Mouse (Mus musculus) midbrain, postnatal 0 days (tissue): ENCODE results near the gene Rtf2. TPM values are rescaled to one million over a fixed set of nuclear protein-coding genes. Genes with fewer than 3 reads are reported as not detected.

ENCODE experiments used
- ATAC-seq: fragments of 200-750 bp; cut with Nextera tagmentation; 2 replicates; pipeline ENCODE4 v1.8.0; 2017; ENCODE audit warnings: moderate number of reproducible peaks, mild to moderate bottlenecking, moderate TSS enrichment, moderate library complexity; ENCODE audit not compliant: low FRiP score
- DNase-seq: peaks from one replicate; pipeline ENCODE4 v3.0.0-alpha.2; 2015; ENCODE audit warnings: low spot score
- H3K27ac ChIP-seq: fragments of 300-500 bp; sonication (generic); 2 replicates; pipeline ENCODE4 v1.5.1; 2014; ENCODE audit warnings: low read depth, mild to moderate bottlenecking, low read length, mixed read lengths
- H3K27me3 ChIP-seq: fragments of 300-500 bp; sonication (generic); 2 replicates; pipeline ENCODE4 v1.6.1; 2014; ENCODE audit warnings: low read length, control low read depth, mixed read lengths; ENCODE audit not compliant: insufficient read depth
- H3K36me3 ChIP-seq: fragments of 300-500 bp; sonication (generic); 2 replicates; pipeline ENCODE4 v1.6.1; 2014; ENCODE audit warnings: low read length, control low read depth, mixed read lengths; ENCODE audit not compliant: insufficient read depth
- H3K4me1 ChIP-seq: fragments of 300-500 bp; sonication (generic); 2 replicates; pipeline ENCODE4 v1.6.1; 2014; ENCODE audit warnings: mild to moderate bottlenecking, control low read depth, antibody characterized with exemption, low read length, mixed read lengths; ENCODE audit not compliant: insufficient read depth
- H3K4me2 ChIP-seq: fragments of 300-500 bp; sonication (generic); 2 replicates; pipeline ENCODE4 v1.6.1; 2014; ENCODE audit warnings: low read depth, mild to moderate bottlenecking, low read length, mixed read lengths; ENCODE audit not compliant: poor library complexity, severe bottlenecking
- H3K4me3 ChIP-seq: fragments of 300-500 bp; sonication (generic); 2 replicates; pipeline ENCODE4 v1.5.1; 2014; ENCODE audit warnings: low read depth, mild to moderate bottlenecking, low read length, moderate library complexity
- H3K9ac ChIP-seq: fragments of 300-500 bp; sonication (generic); replicated peaks from 2 replicates; pipeline ENCODE4 v1.6.1; 2014; ENCODE audit warnings: mild to moderate bottlenecking, low read length, moderate library complexity, mixed read lengths; ENCODE audit not compliant: poor library complexity, severe bottlenecking
- H3K9me3 ChIP-seq: fragments of 300-500 bp; sonication (generic); 2 replicates; pipeline ENCODE4 v1.6.1; 2016; ENCODE audit warnings: low read length, control low read depth
- CTCF ChIP-seq: IDR thresholded peaks from 2 replicates; pipeline ENCODE4 v1.5.1; 2016; ENCODE audit warnings: antibody characterized with exemption, mild to moderate bottlenecking
- WGBS: fragments of 180-500 bp; shearing (Covaris S2); extraction: QIAGEN DNeasy Blood & Tissue Kit; methylation state at CpG from one replicate; pipeline ENCODE4 v1.1.7; 2014; 5-methylcytosine and 5-hydroxymethylcytosine counted together
- polyA plus RNA-seq: library from polyadenylated mRNA; unstranded; fragments of >200 nt; fragmentation: Nextera tagmentation; extraction: Ambion mirVana; gene quantifications from 2 replicates; pipeline ENCODE4 v1.2.1, GENCODE M21; 2015
- total RNA-seq: library from RNA; depleted of rRNA; stranded (reverse); fragments of >200 nt; gene quantifications from 2 replicates; pipeline ENCODE4 v1.2.3, GENCODE M21; 2014

The Rtf2 gene
- total and polyA plus RNA-seq, 2 experiments from 2014 or later = 67.0 to 85.0 TPM

GRCm38 (mm10) chr2:172399901-172400300 lies 40.5 kb upstream of the Rtf2 start:
- no peak for ATAC-seq
- Histone ChIP-seq H3K36me3 (no peaks in the 10 kb centered on the region), H3K4me1 (no peaks in the 10 kb centered on the region), H3K4me3 (no peak overlapping the region), H3K27me3 (no peaks in the 10 kb centered on the region), H3K4me2 (no peak overlapping the region), H3K9me3 (no peaks in the 10 kb centered on the region), H3K27ac (no peak overlapping the region), H3K9ac (no peak overlapping the region)
- peak; percentile 6 for DNase-seq
- TF ChIP-seq CTCF = no peak
- WGBS = 29% methylated on average over 9 of the region's 9 CpGs

DNA sequence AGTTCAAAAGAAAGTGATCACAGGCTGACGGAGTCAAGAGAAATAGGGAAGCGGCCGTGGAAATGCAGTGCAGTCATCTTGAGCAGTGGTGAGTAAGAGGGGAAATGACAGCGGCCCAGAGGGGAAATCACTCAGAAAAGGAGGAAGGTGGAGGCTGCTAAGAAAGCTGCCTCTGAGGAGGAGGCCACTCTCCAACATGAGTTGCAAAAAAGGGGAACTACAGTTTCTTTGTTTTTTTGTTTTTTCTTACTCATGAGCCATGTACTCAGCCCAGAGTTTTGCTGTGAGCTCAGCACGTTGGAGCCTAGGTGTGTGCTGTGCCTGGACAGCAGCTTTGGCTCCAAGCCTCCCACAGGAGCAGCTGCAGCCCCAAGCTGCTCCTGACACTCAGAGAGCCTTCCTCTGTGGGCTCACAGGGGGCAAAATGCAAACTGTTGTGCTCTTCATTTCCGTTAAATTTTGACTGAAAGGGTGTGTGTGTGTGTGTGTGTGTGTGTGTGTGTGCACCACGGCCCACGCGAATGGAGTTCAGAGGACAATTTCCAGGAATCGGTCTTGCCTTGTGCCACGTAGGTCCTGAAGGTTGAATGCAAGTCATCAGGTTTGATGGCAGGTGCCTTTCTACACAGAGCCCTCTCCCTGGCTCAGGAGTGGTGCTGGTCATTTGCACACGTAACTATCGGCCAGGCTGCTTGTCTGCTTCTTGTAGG lies 39.1 kb upstream of the Rtf2 start:
- ATAC-seq (no peak), DNase-seq (no peak)
- no peaks in the 10 kb centered on the region for H3K9me3 ChIP-seq
- WGBS = 72% methylated on average over 13 of the region's 13 CpGs
- no peaks in the 10 kb centered on the region for H3K4me1 ChIP-seq
- TF ChIP-seq CTCF = no peak
- no peak overlapping the region for H3K9ac ChIP-seq
- no peaks in the 10 kb centered on the region for H3K36me3 ChIP-seq
- no peak overlapping the region for H3K4me2 ChIP-seq
- H3K27me3 ChIP-seq = no peaks in the 10 kb centered on the region; the same call in 1 of the 2 replicates
- H3K27ac ChIP-seq = no peak overlapping the region
- H3K4me3 ChIP-seq = no peak overlapping the region

DNA sequence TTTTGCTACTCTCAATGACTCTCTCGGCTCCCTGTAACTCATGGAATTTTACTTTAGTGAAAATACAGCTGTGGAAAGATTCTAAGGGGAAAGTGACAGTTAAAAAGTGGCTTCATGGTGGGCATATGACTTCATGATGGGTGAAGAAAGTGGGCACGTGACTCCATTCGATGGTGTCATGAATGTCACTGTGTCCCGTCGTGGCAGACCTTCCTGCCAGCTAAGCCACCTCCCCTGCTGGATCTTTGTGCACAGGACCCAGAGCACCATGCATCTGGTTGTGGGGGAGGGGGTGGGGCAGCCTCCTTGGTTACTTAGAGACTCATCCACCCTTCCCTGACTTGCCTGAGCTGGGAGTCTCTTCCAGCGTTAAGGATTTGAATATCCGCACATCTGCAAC lies 36.1 kb upstream of the Rtf2 start:
- Histone ChIP-seq H3K4me1 (no peaks in the 10 kb centered on the region), H3K9ac (no peak overlapping the region), H3K9me3 (no peaks in the 10 kb centered on the region), H3K36me3 (no peaks in the 10 kb centered on the region), H3K4me2 (no peak overlapping the region), H3K27ac (no peak overlapping the region), H3K4me3 (no peak overlapping the region), H3K27me3 (no peaks in the 10 kb centered on the region; the same call in 1 of the 2 replicates)
- ATAC-seq = no peak
- DNase-seq = no peak
- 55% methylated on average over 7 of the region's 7 CpGs for WGBS
- no peak for TF ChIP-seq CTCF

- H3K4me2 ChIP-seq = no peak overlapping the region
- H3K27me3 ChIP-seq = no peaks in the 10 kb centered on the region; the same call in 1 of the 2 replicates
- no peak overlapping the region for H3K27ac ChIP-seq
- ATAC-seq (no peak), DNase-seq (no peak)
- no peaks in the 10 kb centered on the region for H3K36me3 ChIP-seq
- H3K4me3 ChIP-seq = no peak overlapping the region
- no peaks in the 10 kb centered on the region for H3K9me3 ChIP-seq
- H3K4me1 ChIP-seq = no peaks in the 10 kb centered on the region
- whole genome bisulfite sequencing = 74% methylated on average over 3 of the region's 3 CpGs
- TF ChIP-seq CTCF = no peak
- H3K9ac ChIP-seq = no peak overlapping the region
Measured at GRCm38 (mm10) chr2:172405011-172405410, 35.3 kb upstream of the Rtf2 start.

GRCm38 (mm10) chr2:172406173-172406572 lies 34.2 kb upstream of the Rtf2 start:
- Histone ChIP-seq H3K27ac (no peak overlapping the region), H3K27me3 (no peaks in the 10 kb centered on the region; the same call in 1 of the 2 replicates), H3K4me1 (no peaks in the 10 kb centered on the region), H3K9ac (no peak overlapping the region), H3K36me3 (no peaks in the 10 kb centered on the region), H3K4me2 (no peak overlapping the region), H3K9me3 (no peaks in the 10 kb centered on the region), H3K4me3 (no peak overlapping the region)
- TF ChIP-seq CTCF = no peak
- DNase-seq (no peak), ATAC-seq (no peak)
- 74% methylated on average over 4 of the region's 4 CpGs for WGBS

DNA sequence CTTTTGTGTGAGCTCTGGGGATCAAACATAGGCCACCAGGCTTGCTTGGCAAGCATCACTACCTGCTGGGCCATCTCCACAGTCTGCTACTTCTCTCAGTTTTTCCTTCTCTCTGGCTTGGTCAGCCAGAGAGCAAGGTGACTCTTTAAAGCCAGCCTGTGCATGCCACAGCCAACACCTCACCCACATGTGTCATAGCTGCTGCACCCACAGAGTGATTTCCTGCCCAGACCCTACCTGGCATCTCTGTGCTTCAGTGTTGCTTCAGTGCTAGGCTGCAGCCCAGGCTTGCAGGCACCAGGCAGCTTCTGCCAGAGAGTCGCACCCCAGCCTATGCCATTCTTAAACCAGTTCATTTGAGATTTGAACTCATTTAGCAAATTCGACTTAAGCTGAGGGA lies 32.9 kb upstream of the Rtf2 start:
- H3K4me3 ChIP-seq = no peak overlapping the region
- no peak overlapping the region for H3K9ac ChIP-seq
- no peaks in the 10 kb centered on the region for H3K36me3 ChIP-seq
- 78% methylated on average over 2 of the region's 2 CpGs for WGBS
- no peaks in the 10 kb centered on the region for H3K4me1 ChIP-seq
- H3K27ac ChIP-seq = no peak overlapping the region
- no peaks in the 10 kb centered on the region; the same call in 1 of the 2 replicates for H3K27me3 ChIP-seq
- no peaks in the 10 kb centered on the region for H3K9me3 ChIP-seq
- DNase-seq (no peak), ATAC-seq (no peak)
- TF ChIP-seq CTCF = no peak
- H3K4me2 ChIP-seq = no peak overlapping the region
